Comparison of ENCODE assay signal across 8 mouse cellular contexts in genomic region chr19:5729444-5729815, GRCm38 (mm10). TPM values are rescaled to one million over a fixed set of nuclear protein-coding genes. Genes with fewer than 3 reads are reported as not detected.
DNase-seq lines count a peak whose midpoint lies in the region; ATAC-seq and TF ChIP-seq lines count a peak whose summit lies in the region.

Gene Fam89b, minus strand, starts transcription at chr19:5729653.

- peak within 1 kb of the TSS; percentile 98 for H3K4me2 ChIP-seq in heart, embryonic 13.5 days
- H3K4me2 ChIP-seq in liver, embryonic 14.5 days (ENCODE audit: low read depth) = peak within 1 kb of the TSS; percentile 95
- H3K4me2 ChIP-seq in neural tube, embryonic 11.5 days (ENCODE audit: low read depth) = peak within 1 kb of the TSS; percentile 86
- H3K4me2 ChIP-seq in stomach, embryonic 16.5 days (ENCODE audit: low read depth, low read length) = peak within 1 kb of the TSS; percentile 89

- no peaks in the 10 kb centered on the region for H3K9me3 ChIP-seq in heart, embryonic 13.5 days
- no peaks in the 10 kb centered on the region for H3K9me3 ChIP-seq in liver, embryonic 14.5 days (ENCODE audit: control insufficient read depth, low read length)
- H3K9me3 ChIP-seq in neural tube, embryonic 11.5 days (ENCODE audit: control insufficient read depth, low read length) = no peaks in the 10 kb centered on the region
- no peaks in the 10 kb centered on the region for H3K9me3 ChIP-seq in stomach, embryonic 16.5 days (replicated peaks; ENCODE audit: control insufficient read depth, low read length)

- peak within 1 kb of the TSS; percentile 98 for H3K9ac ChIP-seq in heart, embryonic 13.5 days
- peak within 1 kb of the TSS; percentile 96 for H3K9ac ChIP-seq in liver, embryonic 14.5 days (replicated peaks)
- peak within 1 kb of the TSS; percentile 97 for H3K9ac ChIP-seq in neural tube, embryonic 11.5 days (ENCODE audit: low read length)
- H3K9ac ChIP-seq in stomach, embryonic 16.5 days (ENCODE audit: low read length) = peak within 1 kb of the TSS; percentile 95

- H3K27me3 ChIP-seq in heart, embryonic 13.5 days (replicated peaks) = no peaks in the 10 kb centered on the region
- H3K27me3 ChIP-seq in liver, embryonic 14.5 days (ENCODE audit: control insufficient read depth, insufficient read depth, low read length) = no peaks in the 10 kb centered on the region
- no peaks in the 10 kb centered on the region for H3K27me3 ChIP-seq in neural tube, embryonic 11.5 days (ENCODE audit: control insufficient read depth, insufficient read depth, low read length)
- no peaks in the 10 kb centered on the region for H3K27me3 ChIP-seq in stomach, embryonic 16.5 days (ENCODE audit: control insufficient read depth, insufficient read depth, low read length)

- WGBS in heart, embryonic 13.5 days = under 1% methylated on average over 37 of the region's 37 CpGs
- under 1% methylated on average over 37 of the region's 37 CpGs for WGBS in liver, embryonic 14.5 days (ENCODE audit: insufficient replicate concordance)
- WGBS in neural tube, embryonic 11.5 days = 0% methylated on average over 37 of the region's 37 CpGs
- under 1% methylated on average over 37 of the region's 37 CpGs for WGBS in stomach, embryonic 16.5 days

- peaks cover 7% of the 10 kb centered on the region for H3K36me3 ChIP-seq in heart, embryonic 13.5 days
- H3K36me3 ChIP-seq in liver, embryonic 14.5 days (replicated peaks; ENCODE audit: control insufficient read depth, insufficient read depth, low read depth) = peaks cover 3% of the 10 kb centered on the region; the same call in 1 of the 2 replicates
- H3K36me3 ChIP-seq in neural tube, embryonic 11.5 days (ENCODE audit: control insufficient read depth, insufficient read depth, low read length) = no peaks in the 10 kb centered on the region
- no peaks in the 10 kb centered on the region for H3K36me3 ChIP-seq in stomach, embryonic 16.5 days (ENCODE audit: control insufficient read depth, insufficient read depth, low read length)

- peaks cover 11% of the 10 kb centered on the region for H3K4me1 ChIP-seq in brown adipose tissue, adult 24 weeks (ENCODE audit: control insufficient read depth, insufficient read depth, insufficient read length, low read length)
- peaks cover 63% of the 10 kb centered on the region for H3K4me1 ChIP-seq in heart, embryonic 13.5 days
- H3K4me1 ChIP-seq in liver, embryonic 14.5 days (replicated peaks; ENCODE audit: control insufficient read depth in 2 of 2, insufficient read depth in 2 of 2, low read length in 1 of 2) = peaks cover 26 to 32% of the 10 kb centered on the region in 2 experiments
- peaks cover 42% of the 10 kb centered on the region for H3K4me1 ChIP-seq in neural tube, embryonic 11.5 days (ENCODE audit: control insufficient read depth, insufficient read depth, low read length)
- peaks cover 54% of the 10 kb centered on the region for H3K4me1 ChIP-seq in stomach, embryonic 16.5 days (ENCODE audit: control insufficient read depth, insufficient read depth, low read length)

- DNase-seq in CD4-positive, CD25-positive, alpha-beta regulatory T cell, adult 2 months (ENCODE audit: low read depth, low spot score) = peak; percentile 87
- DNase-seq in kidney, postnatal 10 days = peak; percentile 96
- DNase-seq in liver, embryonic 14.5 days (ENCODE audit: low read depth in 3 of 3, low spot score in 3 of 3) = peak; percentile 75 to 82 (median 77)
- peak; percentile 91 for DNase-seq in neural tube, embryonic 11.5 days (ENCODE audit: low spot score)

- TF ChIP-seq CTCF in liver, embryonic 14.5 days (IDR thresholded peaks at IDR 0.05; ENCODE audit: low read depth) = no peak

- peak within 1 kb of the TSS; percentile 73 for H3K27ac ChIP-seq in brown adipose tissue, adult 24 weeks (replicated peaks; ENCODE audit: low read depth, low read length)
- H3K27ac ChIP-seq in heart, embryonic 13.5 days (replicated peaks) = peak within 1 kb of the TSS; percentile 98
- H3K27ac ChIP-seq in liver, embryonic 14.5 days = peak within 1 kb of the TSS; percentile 98
- peak within 1 kb of the TSS; percentile 93 for H3K27ac ChIP-seq in neural tube, embryonic 11.5 days (ENCODE audit: low read depth, low read length)
- peak within 1 kb of the TSS; percentile 87 for H3K27ac ChIP-seq in stomach, embryonic 16.5 days (ENCODE audit: low read length)

- no peak for TF ChIP-seq EP300 in liver, embryonic 14.5 days (IDR thresholded peaks at IDR 0.05; ENCODE audit: low read depth)

- ATAC-seq in erythroid progenitor cell, adult 5-6 weeks (replicated peaks; ENCODE audit: low FRiP score, poor library complexity, severe bottlenecking) = peak; percentile 45
- peak; percentile 42 for ATAC-seq in heart, embryonic 13.5 days (ENCODE audit: extremely low read depth, insufficient number of reproducible peaks, low FRiP score, low TSS enrichment)
- peak; percentile 47 for ATAC-seq in liver, embryonic 14.5 days (ENCODE audit: insufficient read depth)
- ATAC-seq in neural tube, embryonic 11.5 days (ENCODE audit: insufficient read depth, low FRiP score, low TSS enrichment) = peak; percentile 77
- peak; percentile 80 for ATAC-seq in stomach, embryonic 16.5 days (ENCODE audit: insufficient read depth, low FRiP score)

- peak within 1 kb of the TSS; percentile 82 for H3K4me3 ChIP-seq in brown adipose tissue, adult 24 weeks (ENCODE audit: insufficient read depth, low read depth, low read length)
- H3K4me3 ChIP-seq in heart, embryonic 13.5 days = peak within 1 kb of the TSS; percentile 96
- peak within 1 kb of the TSS; percentile 74 to 96 for H3K4me3 ChIP-seq in liver, embryonic 14.5 days (ENCODE audit: insufficient read depth in 1 of 2, low read depth in 2 of 2, low read length in 2 of 2)
- peak within 1 kb of the TSS; percentile 83 for H3K4me3 ChIP-seq in neural tube, embryonic 11.5 days (ENCODE audit: low read depth, low read length)
- H3K4me3 ChIP-seq in stomach, embryonic 16.5 days (replicated peaks; ENCODE audit: low read length) = peak within 1 kb of the TSS; percentile 93

RNA-seq across cellular contexts. Expression of gene Fam89b, which starts in this region (rescaled TPM):
- polyA plus RNA-seq in brown adipose tissue, adult 24 weeks (2012; ENCODE audit: insufficient read depth, insufficient read length, missing spikeins) = 55.7 and 58.4 TPM in 2 replicates
- 67.9 and 77.8 TPM in 2 replicates for total RNA-seq in erythroid progenitor cell, adult 5-6 weeks (2015; ENCODE audit: low replicate concordance)
- 18.7 and 41.5 TPM in 2 replicates for total RNA-seq in erythroid progenitor cell, adult 5-6 weeks (2017; ENCODE audit: low replicate concordance)
- 79.7 and 82.6 TPM in 2 replicates for polyA plus RNA-seq in heart, embryonic 13.5 days (2015; fragmentation: Nextera tagmentation; extraction: Ambion mirVana)
- 44.0 and 50.9 TPM in 2 replicates for polyA plus RNA-seq in liver, embryonic 14.5 days (2012; rRNA removed)
- 40.6 and 41.0 TPM in 2 replicates for polyA plus RNA-seq in liver, embryonic 14.5 days (2014; fragmentation: Nextera tagmentation; extraction: Ambion mirVana)
- 167 and 184 TPM in 2 replicates for polyA plus RNA-seq in neural tube, embryonic 11.5 days (2014; fragmentation: Nextera tagmentation; extraction: Ambion mirVana)
- polyA plus RNA-seq in stomach, embryonic 16.5 days (2015; fragmentation: Nextera tagmentation; extraction: Ambion mirVana) = 64.6 and 66.5 TPM in 2 replicates

Comparison
In these comparisons a context has a peak if more than half of its experiments do, and no peak if none do; other contexts are left out.
1. Peak in every context shown above with its lines: DNase-seq, ATAC-seq, H3K4me3 ChIP-seq and H3K27ac ChIP-seq.